In genomic region chr13:54193580-54193979, GRCm38 (mm10) we compare ENCODE assay signal across 26 mouse cellular contexts. TPM values are rescaled to one million over a fixed set of nuclear protein-coding genes. Genes with fewer than 3 reads are reported as not detected.
A peak's percentile ranks its signal among the peaks of the same experiment; 100 is the strongest.
DNase-seq lines count a peak whose midpoint lies in the region; ATAC-seq and TF ChIP-seq lines count a peak whose summit lies in the region.
"Had no signal": no experiment of that assay in that cellular context is flagged by ENCODE, and none has a peak within 500 bp of the region (broad histone marks: within the 10 kb centered on the region; RNA-seq: fewer than 3 reads in every experiment).

No protein-coding gene starts in this region.

- H3K9ac ChIP-seq in midbrain, embryonic 11.5 days (ENCODE audit: low read length): no peak overlapping the region
- no peak overlapping the region for H3K9ac ChIP-seq in midbrain, embryonic 15.5 days
- no peak overlapping the region for H3K9ac ChIP-seq in stomach, embryonic 16.5 days (ENCODE audit: low read length)
- H3K9ac ChIP-seq: forebrain, embryonic 13.5 days; heart, embryonic 15.5 days; limb, embryonic 15.5 days; liver, embryonic 14.5 days; midbrain, embryonic 13.5 days had no signal

- TF ChIP-seq CTCF in left cerebral cortex, adult 2 months (IDR thresholded peaks at IDR 0.05): no peak

- H3K36me3 ChIP-seq in midbrain, embryonic 11.5 days (ENCODE audit: control insufficient read depth, insufficient read depth, low read length): no peaks in the 10 kb centered on the region
- H3K36me3 ChIP-seq in midbrain, embryonic 15.5 days (replicated peaks): no peaks in the 10 kb centered on the region
- no peaks in the 10 kb centered on the region for H3K36me3 ChIP-seq in stomach, embryonic 16.5 days (ENCODE audit: control insufficient read depth, insufficient read depth, low read length)
- H3K36me3 ChIP-seq: heart, embryonic 15.5 days; limb, embryonic 10.5 days; limb, embryonic 15.5 days; midbrain, embryonic 13.5 days had no signal

- peaks cover 5% of the 10 kb centered on the region for H3K4me1 ChIP-seq in midbrain, embryonic 11.5 days (ENCODE audit: control insufficient read depth, insufficient read depth, low read length)
- H3K4me1 ChIP-seq in midbrain, embryonic 15.5 days: peaks cover 8% of the 10 kb centered on the region; the same call in 1 of the 2 replicates
- H3K4me1 ChIP-seq in stomach, embryonic 16.5 days (ENCODE audit: control insufficient read depth, insufficient read depth, low read length): peaks cover 6% of the 10 kb centered on the region

- no peak overlapping the region; the same call in 1 of the 2 replicates for H3K27ac ChIP-seq in left cerebral cortex, adult 2 months
- no peak overlapping the region for H3K27ac ChIP-seq in midbrain, embryonic 11.5 days (ENCODE audit: low read depth, low read length)
- no peak overlapping the region for H3K27ac ChIP-seq in midbrain, embryonic 15.5 days
- 0 out of 2 replicates have a peak overlapping the region, but pooled peaks have one; percentile 33 for H3K27ac ChIP-seq in stomach, embryonic 16.5 days (ENCODE audit: low read length)
- H3K27ac ChIP-seq: forebrain, embryonic 13.5 days; heart, embryonic 15.5 days; kidney, postnatal 0 days; limb, embryonic 10.5 days; limb, embryonic 15.5 days; liver, embryonic 14.5 days; midbrain, embryonic 13.5 days had no signal

- DNase-seq in left cerebral cortex, adult 2 months (ENCODE audit: extremely low spot score in 1 of 2, low spot score in 2 of 2): no peak
- no peak for DNase-seq in left cerebral cortex, adult 9 months (ENCODE audit: low spot score in 2 of 2)
- DNase-seq in midbrain, embryonic 11.5 days (ENCODE audit: low spot score, missing footprints): peak; percentile 49
- DNase-seq in adrenal gland, postnatal 4 days (ENCODE audit: low spot score in 2 of 2): no peak
- DNase-seq: adrenal gland, adult 2 months; adrenal gland, postnatal 36 days; B cell, adult 2 months; cerebellum, adult 8-10 months; cerebellum, postnatal 25 days; gastrocnemius, postnatal 10 days; kidney, adult 8-10 months; right cerebral cortex, postnatal 14 days; thymus, adult 2 months; thymus, postnatal 36 days had no signal

- no peaks in the 10 kb centered on the region for H3K9me3 ChIP-seq in midbrain, embryonic 11.5 days (ENCODE audit: control insufficient read depth, low read length)
- H3K9me3 ChIP-seq in midbrain, embryonic 15.5 days: no peaks in the 10 kb centered on the region
- H3K9me3 ChIP-seq in stomach, embryonic 16.5 days (replicated peaks; ENCODE audit: control insufficient read depth, low read length): no peaks in the 10 kb centered on the region
- H3K9me3 ChIP-seq: forebrain, embryonic 13.5 days; heart, embryonic 15.5 days; limb, embryonic 10.5 days; limb, embryonic 15.5 days; megakaryocyte, embryonic 14.5 days; midbrain, embryonic 13.5 days had no signal

- H3K27me3 ChIP-seq in midbrain, embryonic 11.5 days (ENCODE audit: control insufficient read depth, insufficient read depth, low read length): peaks cover 12% of the 10 kb centered on the region
- H3K27me3 ChIP-seq in midbrain, embryonic 15.5 days (replicated peaks): 0 out of 2 replicates have a peak, but pooled peaks cover 16% of the 10 kb centered on the region
- H3K27me3 ChIP-seq in stomach, embryonic 16.5 days (ENCODE audit: control insufficient read depth, insufficient read depth, low read length): peaks cover 9% of the 10 kb centered on the region; the same call in 1 of the 2 replicates

- H3K4me3 ChIP-seq in left cerebral cortex, adult 2 months: peak overlapping the region; percentile 76
- no peak overlapping the region for H3K4me3 ChIP-seq in midbrain, embryonic 11.5 days (ENCODE audit: low read depth, low read length)
- no peak overlapping the region for H3K4me3 ChIP-seq in midbrain, embryonic 15.5 days
- no peak overlapping the region for H3K4me3 ChIP-seq in stomach, embryonic 16.5 days (replicated peaks; ENCODE audit: low read length)
- H3K4me3 ChIP-seq: forebrain, embryonic 13.5 days; heart, embryonic 15.5 days; limb, embryonic 10.5 days; limb, embryonic 15.5 days; megakaryocyte, embryonic 14.5 days; midbrain, embryonic 13.5 days had no signal

- ATAC-seq in midbrain, embryonic 11.5 days (ENCODE audit: low FRiP score): no peak
- no peak for ATAC-seq in midbrain, embryonic 15.5 days (replicated peaks)
- ATAC-seq in stomach, embryonic 16.5 days (ENCODE audit: insufficient read depth, low FRiP score): peak; percentile 68; the same call in 1 of the 2 replicates
- ATAC-seq: forebrain, embryonic 13.5 days; hindbrain, embryonic 16.5 days; midbrain, embryonic 13.5 days had no signal

- intact Hi-C loops in left cerebral cortex, adult 2 months (cut with DNase I): no loop called here

- WGBS in midbrain, embryonic 11.5 days: 69% methylated on average over 5 of the region's 5 CpGs
- 59% methylated on average over 5 of the region's 5 CpGs for WGBS in midbrain, embryonic 15.5 days
- WGBS in stomach, embryonic 16.5 days: 33% methylated on average over 5 of the region's 5 CpGs

- H3K4me2 ChIP-seq in midbrain, embryonic 11.5 days: no peak overlapping the region
- H3K4me2 ChIP-seq in midbrain, embryonic 15.5 days: no peak overlapping the region
- no peak overlapping the region for H3K4me2 ChIP-seq in stomach, embryonic 16.5 days (ENCODE audit: low read depth, low read length)
- H3K4me2 ChIP-seq: forebrain, embryonic 13.5 days; heart, embryonic 15.5 days; limb, embryonic 15.5 days; midbrain, embryonic 13.5 days had no signal

RNA-seq across cellular contexts. Expression of gene Hrh2, which starts 1.7 kb away (rescaled TPM):
- 10 to 100 TPM; 14.6 to 17.5 TPM for total RNA-seq in left cerebral cortex, adult 2 months (2021)
- 0.07 TPM in 1 of 2 replicates, not detected in the other for polyA plus RNA-seq in midbrain, embryonic 11.5 days (2014; fragmentation: Nextera tagmentation; extraction: Ambion mirVana)
- 0.74 and 1.4 TPM in 2 replicates for polyA plus RNA-seq in midbrain, embryonic 15.5 days (2015; fragmentation: Nextera tagmentation; extraction: Ambion mirVana)
- polyA plus RNA-seq in stomach, embryonic 16.5 days (2015; fragmentation: Nextera tagmentation; extraction: Ambion mirVana): 0.28 and 0.64 TPM in 2 replicates
- total RNA-seq in adrenal gland, postnatal 4 days (2021): under 1 TPM; 0.17 to 0.25 TPM
- polyA plus RNA-seq: hindbrain, embryonic 11.5 days; limb, embryonic 15.5 days had no signal
